19 mouse cellular contexts compared by ENCODE assay signal in the genomic region with DNA sequence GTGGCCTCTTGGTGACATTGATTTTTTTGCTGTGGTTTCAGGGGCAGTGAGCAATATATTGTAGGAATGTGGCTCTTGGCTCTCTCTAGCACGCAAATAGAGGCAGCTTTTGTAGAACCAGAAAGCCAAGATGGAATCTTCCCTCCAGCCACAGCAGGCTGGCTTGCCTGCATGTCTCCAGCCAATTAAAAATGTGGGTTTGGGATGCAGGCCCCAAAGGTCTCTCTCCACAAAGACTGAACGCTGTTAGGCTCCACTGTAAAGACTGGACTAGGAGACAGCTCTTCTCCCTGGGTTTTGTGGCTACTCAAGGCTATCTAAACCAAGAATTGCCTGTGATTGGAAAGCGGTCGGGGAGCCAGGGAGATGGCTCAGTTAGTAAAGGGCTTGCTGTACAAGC. TPM values are rescaled to one million over a fixed set of nuclear protein-coding genes. Genes with fewer than 3 reads are reported as not detected.
DNase-seq lines count a peak whose midpoint lies in the region; ATAC-seq and TF ChIP-seq lines count a peak whose summit lies in the region.
"Had no signal": no experiment of that assay in that cellular context is flagged by ENCODE, and none has a peak within 500 bp of the region (broad histone marks: within the 10 kb centered on the region; RNA-seq: fewer than 3 reads in every experiment).

No protein-coding gene starts in this region.

- 77% methylated on average over 4 of the region's 4 CpGs for WGBS in heart, embryonic 10.5 days
- 71% methylated on average over 4 of the region's 4 CpGs for WGBS in kidney, postnatal 0 days
- 48% methylated on average over 4 of the region's 4 CpGs for WGBS in embryonic facial prominence, embryonic 14.5 days
- WGBS in limb, embryonic 14.5 days, result 61% methylated on average over 4 of the region's 4 CpGs
- WGBS in stomach, postnatal 0 days, result 76% methylated on average over 4 of the region's 4 CpGs
- WGBS in forebrain, embryonic 16.5 days, result 77% methylated on average over 4 of the region's 4 CpGs

- no peak for TF ChIP-seq CTCF in kidney, postnatal 0 days (IDR thresholded peaks at IDR 0.05; ENCODE audit: low read depth)
- TF ChIP-seq CTCF in stomach, postnatal 0 days (IDR thresholded peaks at IDR 0.05; ENCODE audit: low read depth), result no peak

- H3K27me3 ChIP-seq in heart, embryonic 10.5 days (ENCODE audit: insufficient read depth, poor library complexity, severe bottlenecking), result no peaks in the 10 kb centered on the region
- H3K27me3 ChIP-seq in kidney, postnatal 0 days (ENCODE audit: insufficient read depth, low read length), result no peaks in the 10 kb centered on the region
- no peaks in the 10 kb centered on the region for H3K27me3 ChIP-seq in embryonic facial prominence, embryonic 14.5 days (replicated peaks; ENCODE audit: control insufficient read depth, insufficient read depth, low read length)
- H3K27me3 ChIP-seq in limb, embryonic 14.5 days (ENCODE audit: control insufficient read depth, insufficient read depth, low read length), result no peaks in the 10 kb centered on the region
- H3K27me3 ChIP-seq in stomach, postnatal 0 days (ENCODE audit: control insufficient read depth, insufficient read depth, low read length), result no peaks in the 10 kb centered on the region
- no peaks in the 10 kb centered on the region for H3K27me3 ChIP-seq in forebrain, embryonic 16.5 days (replicated peaks; ENCODE audit: control insufficient read depth, insufficient read depth, low read length)
- H3K27me3 ChIP-seq: midbrain, embryonic 15.5 days had no signal

- TF ChIP-seq EP300 in stomach, postnatal 0 days (optimal IDR thresholded peaks at IDR 0.05), result no peak

- no peaks in the 10 kb centered on the region for H3K36me3 ChIP-seq in heart, embryonic 10.5 days
- no peaks in the 10 kb centered on the region for H3K36me3 ChIP-seq in kidney, postnatal 0 days (ENCODE audit: insufficient read depth, low read length)
- no peaks in the 10 kb centered on the region for H3K36me3 ChIP-seq in embryonic facial prominence, embryonic 14.5 days (ENCODE audit: control insufficient read depth, insufficient read depth, low read length)
- H3K36me3 ChIP-seq in limb, embryonic 14.5 days (ENCODE audit: control insufficient read depth, insufficient read depth, low read length), result no peaks in the 10 kb centered on the region
- H3K36me3 ChIP-seq in stomach, postnatal 0 days (ENCODE audit: control insufficient read depth, insufficient read depth, low read length), result no peaks in the 10 kb centered on the region
- no peaks in the 10 kb centered on the region for H3K36me3 ChIP-seq in forebrain, embryonic 16.5 days (ENCODE audit: control insufficient read depth, insufficient read depth)
- H3K36me3 ChIP-seq: forebrain, embryonic 10.5 days; midbrain, embryonic 15.5 days had no signal

- H3K4me1 ChIP-seq in heart, embryonic 10.5 days, result peaks cover 26% of the 10 kb centered on the region
- 0 out of 2 replicates have a peak, but pooled peaks cover 4% of the 10 kb centered on the region for H3K4me1 ChIP-seq in kidney, postnatal 0 days (replicated peaks; ENCODE audit: insufficient read depth, low read length)
- peaks cover 20% of the 10 kb centered on the region for H3K4me1 ChIP-seq in embryonic facial prominence, embryonic 14.5 days (ENCODE audit: control insufficient read depth, insufficient read depth, low read length)
- H3K4me1 ChIP-seq in limb, embryonic 14.5 days (ENCODE audit: control insufficient read depth, insufficient read depth, low read length), result peaks cover 27% of the 10 kb centered on the region
- no peaks in the 10 kb centered on the region for H3K4me1 ChIP-seq in stomach, postnatal 0 days (replicated peaks; ENCODE audit: control insufficient read depth, insufficient read depth)
- H3K4me1 ChIP-seq in forebrain, embryonic 16.5 days (replicated peaks; ENCODE audit: control insufficient read depth, insufficient read depth, low read length), result no peaks in the 10 kb centered on the region
- H3K4me1 ChIP-seq: midbrain, embryonic 15.5 days had no signal

- no peaks in the 10 kb centered on the region for H3K9me3 ChIP-seq in heart, embryonic 10.5 days
- no peaks in the 10 kb centered on the region for H3K9me3 ChIP-seq in kidney, postnatal 0 days (replicated peaks; ENCODE audit: low read length)
- no peaks in the 10 kb centered on the region for H3K9me3 ChIP-seq in embryonic facial prominence, embryonic 14.5 days (ENCODE audit: control insufficient read depth, low read length)
- no peaks in the 10 kb centered on the region for H3K9me3 ChIP-seq in limb, embryonic 14.5 days (ENCODE audit: control insufficient read depth, low read length)
- H3K9me3 ChIP-seq in stomach, postnatal 0 days (ENCODE audit: control insufficient read depth, low read length), result no peaks in the 10 kb centered on the region
- no peaks in the 10 kb centered on the region for H3K9me3 ChIP-seq in forebrain, embryonic 16.5 days (ENCODE audit: control insufficient read depth, low read length)
- H3K9me3 ChIP-seq: forebrain, embryonic 10.5 days; midbrain, embryonic 15.5 days had no signal

- no peak for TF ChIP-seq POLR2A in limb, embryonic 14.5 days (IDR thresholded peaks at IDR 0.05; ENCODE audit: borderline replicate concordance, extremely low read depth, insufficient read depth, insufficient read length)

- H3K9ac ChIP-seq in kidney, postnatal 0 days (ENCODE audit: low read depth, low read length), result no peak overlapping the region
- H3K9ac ChIP-seq in embryonic facial prominence, embryonic 14.5 days (ENCODE audit: low read depth, low read length), result no peak overlapping the region
- no peak overlapping the region for H3K9ac ChIP-seq in limb, embryonic 14.5 days (ENCODE audit: low read depth, low read length, severe bottlenecking)
- no peak overlapping the region for H3K9ac ChIP-seq in stomach, postnatal 0 days (ENCODE audit: low read length)
- H3K9ac ChIP-seq in forebrain, embryonic 16.5 days (replicated peaks; ENCODE audit: low read depth, low read length), result no peak overlapping the region
- H3K9ac ChIP-seq: midbrain, embryonic 15.5 days had no signal

- intact Hi-C loops in heart, postnatal 25 days (cut with DNase I), result no loop called here

- DNase-seq in heart, embryonic 10.5 days (ENCODE audit: low spot score), result no peak
- no peak for DNase-seq in heart, postnatal 25 days (ENCODE audit: low spot score)
- no peak for DNase-seq in kidney, postnatal 0 days (ENCODE audit: low spot score)
- no peak for DNase-seq in kidney, adult 8-10 months
- DNase-seq in embryonic facial prominence, embryonic 14.5 days (ENCODE audit: low spot score), result peak; percentile 60
- DNase-seq in limb, embryonic 14.5 days (ENCODE audit: low spot score), result peak; percentile 28
- DNase-seq in stomach, postnatal 0 days (ENCODE audit: low spot score), result no peak
- DNase-seq: B cell, adult 2 months; cerebellum, adult 18-20 months; cerebellum, postnatal 25 days; gastrocnemius, postnatal 14 days; liver; lung, postnatal 14 days; thymus, postnatal 25 days had no signal

- H3K27ac ChIP-seq in heart, embryonic 10.5 days, result peak overlapping the region; percentile 13; the same call in 1 of the 2 replicates
- peak overlapping the region; percentile 51; the same call in 1 of the 2 replicates for H3K27ac ChIP-seq in kidney, postnatal 0 days
- peak overlapping the region; percentile 64 for H3K27ac ChIP-seq in embryonic facial prominence, embryonic 14.5 days (replicated peaks; ENCODE audit: low read depth, low read length)
- peak overlapping the region; percentile 40; the same call in 1 of the 2 replicates for H3K27ac ChIP-seq in limb, embryonic 14.5 days (replicated peaks; ENCODE audit: low read depth, low read length)
- H3K27ac ChIP-seq in stomach, postnatal 0 days (replicated peaks), result no peak overlapping the region
- H3K27ac ChIP-seq in forebrain, embryonic 16.5 days (ENCODE audit: low read length), result no peak overlapping the region
- H3K27ac ChIP-seq: forebrain, embryonic 10.5 days; midbrain, embryonic 15.5 days had no signal

- no peak overlapping the region for H3K4me3 ChIP-seq in heart, embryonic 10.5 days
- H3K4me3 ChIP-seq in kidney, postnatal 0 days (replicated peaks; ENCODE audit: low read depth, low read length), result no peak overlapping the region
- no peak overlapping the region for H3K4me3 ChIP-seq in embryonic facial prominence, embryonic 14.5 days (ENCODE audit: low read depth, low read length)
- H3K4me3 ChIP-seq in limb, embryonic 14.5 days (replicated peaks; ENCODE audit: low read length), result no peak overlapping the region
- no peak overlapping the region for H3K4me3 ChIP-seq in stomach, postnatal 0 days (ENCODE audit: low read depth, low read length)
- H3K4me3 ChIP-seq in forebrain, embryonic 16.5 days (replicated peaks; ENCODE audit: low read length), result no peak overlapping the region
- H3K4me3 ChIP-seq: forebrain, embryonic 10.5 days; midbrain, embryonic 15.5 days; myocyte had no signal

- ATAC-seq in kidney, postnatal 0 days (replicated peaks; ENCODE audit: low FRiP score, low read depth), result no peak
- ATAC-seq in embryonic facial prominence, embryonic 14.5 days (ENCODE audit: low read depth), result peak; percentile 37; the same call in 1 of the 2 replicates
- ATAC-seq in limb, embryonic 14.5 days (ENCODE audit: low FRiP score, low read depth), result no peak
- no peak for ATAC-seq in stomach, postnatal 0 days (ENCODE audit: low FRiP score, low TSS enrichment)
- ATAC-seq in forebrain, embryonic 16.5 days, result no peak
- ATAC-seq: inflammation-experienced regulatory T-cells, adult 6 months; midbrain, embryonic 15.5 days had no signal

- no peak overlapping the region for H3K4me2 ChIP-seq in kidney, postnatal 0 days (ENCODE audit: low read length)
- H3K4me2 ChIP-seq in embryonic facial prominence, embryonic 14.5 days (ENCODE audit: low read depth, low read length), result no peak overlapping the region
- H3K4me2 ChIP-seq in limb, embryonic 14.5 days (replicated peaks; ENCODE audit: low read depth, low read length, severe bottlenecking), result no peak overlapping the region
- no peak overlapping the region for H3K4me2 ChIP-seq in stomach, postnatal 0 days (replicated peaks; ENCODE audit: low read depth)
- no peak overlapping the region for H3K4me2 ChIP-seq in forebrain, embryonic 16.5 days (ENCODE audit: low read length)
- H3K4me2 ChIP-seq: midbrain, embryonic 15.5 days had no signal

RNA-seq across cellular contexts. Expression of a gene that starts 43.0 kb away (rescaled TPM):
- polyA plus RNA-seq in heart, embryonic 10.5 days (2016; fragmentation: Nextera tagmentation; extraction: Ambion mirVana), result 2,990 and 4,096 TPM in 2 replicates
- over 10,000 TPM; 12,975 to 13,062 TPM for total RNA-seq in heart, postnatal 25 days (2021)
- 577 and 637 TPM in 2 replicates for polyA plus RNA-seq in kidney, postnatal 0 days (2015; fragmentation: Nextera tagmentation; extraction: Ambion mirVana)
- 985 and 1,264 TPM in 2 replicates for polyA plus RNA-seq in embryonic facial prominence, embryonic 14.5 days (2014; fragmentation: Nextera tagmentation; extraction: Ambion mirVana)
- polyA plus RNA-seq in limb, embryonic 14.5 days (2012; rRNA removed), result 420 and 643 TPM in 2 replicates
- 724 and 728 TPM in 2 replicates for polyA plus RNA-seq in limb, embryonic 14.5 days (2014; fragmentation: Nextera tagmentation; extraction: Ambion mirVana)
- polyA plus RNA-seq in stomach, postnatal 0 days (2015; fragmentation: Nextera tagmentation; extraction: Ambion mirVana), result 1,738 and 2,538 TPM in 2 replicates
- polyA plus RNA-seq in forebrain, embryonic 16.5 days (2015; fragmentation: Nextera tagmentation; extraction: Ambion mirVana), result 120 and 127 TPM in 2 replicates

Comparison
In these comparisons a context has a peak if more than half of its experiments do, and no peak if none do; other contexts are left out.
1. DNase-seq: peak in embryonic facial prominence, embryonic 14.5 days (single experiment) and limb, embryonic 14.5 days (single experiment); none in heart, embryonic 10.5 days (single experiment), heart, postnatal 25 days (single experiment), kidney, postnatal 0 days (single experiment), kidney, adult 8-10 months (0 of 2) and stomach, postnatal 0 days (single experiment).
2. H3K27ac ChIP-seq: peak in heart, embryonic 10.5 days (single experiment), kidney, postnatal 0 days (single experiment), embryonic facial prominence, embryonic 14.5 days (single experiment) and limb, embryonic 14.5 days (single experiment); none in stomach, postnatal 0 days (single experiment) and forebrain, embryonic 16.5 days (single experiment).